Mouse (Mus musculus): ENCODE data around the gene Ltn1. TPM values are rescaled to one million over a fixed set of nuclear protein-coding genes. Genes with fewer than 3 reads are reported as not detected.

Ltn1 gene
- total RNA-seq (2021) = 33.6 and 35.7 TPM in 2 replicates
- long read RNA-seq, experiment 1, full-length matches to known transcripts = 4 of 11 reads
- long read RNA-seq, experiment 1, partial matches to known transcripts = 3 of 11 reads
- long read RNA-seq, experiment 1, other reads (novel, unspliced or antisense) = 4 of 11 reads
- long read RNA-seq, experiment 2, full-length matches to known transcripts = 8 of 13 reads
- long read RNA-seq, experiment 2, partial matches to known transcripts = 3 of 13 reads
- long read RNA-seq, experiment 2, other reads (novel, unspliced or antisense) = 2 of 13 reads

GRCm38 (mm10) chr16:87432033-87432814 lies at the start of gene Ltn1:
Ltn1 (minus strand) TSS chr16:87432612.
- DNase-seq = peak; percentile 99

GRCm38 (mm10) chr16:87470579-87470978 lies 38.2 kb upstream of the Ltn1 start:
- DNase-seq = no peak

GRCm38 (mm10) chr16:87458752-87459151 lies 26.3 kb upstream of the Ltn1 start:
- no peak for DNase-seq

- no peak for DNase-seq
These were observed 22.8 kb upstream of the Ltn1 start for GRCm38 (mm10) chr16:87455180-87455611.

GRCm38 (mm10) chr16:87454419-87455179 lies 22.2 kb upstream of the Ltn1 start, which contains the start of gene Usp16:
Usp16 (plus strand) TSS chr16:87454703.
- peak; percentile 97 for DNase-seq

- no peak for DNase-seq
These were observed 20.8 kb upstream of the Ltn1 start for GRCm38 (mm10) chr16:87453226-87453625.

GRCm38 (mm10) chr16:87445528-87445927 lies 13.1 kb upstream of the Ltn1 start:
- DNase-seq = no peak

- DNase-seq = no peak
These were observed 12.7 kb upstream of the Ltn1 start for GRCm38 (mm10) chr16:87445110-87445509.

- peak; percentile 25 for DNase-seq
These were observed 11.7 kb upstream of the Ltn1 start for GRCm38 (mm10) chr16:87444071-87444470.

GRCm38 (mm10) chr16:87443245-87443644 lies 10.8 kb upstream of the Ltn1 start:
- no peak for DNase-seq

- no peak for DNase-seq
These were observed 9.9 kb upstream of the Ltn1 start for GRCm38 (mm10) chr16:87442291-87442690.

- peak; percentile 22 for DNase-seq
These were observed 8.7 kb upstream of the Ltn1 start for GRCm38 (mm10) chr16:87441089-87441488.

GRCm38 (mm10) chr16:87440184-87440686 lies 7.8 kb upstream of the Ltn1 start, which contains the start of gene Rwdd2b:
Rwdd2b (minus strand) TSS chr16:87440573.
- peak; percentile 96 for DNase-seq

GRCm38 (mm10) chr16:87438697-87439096 lies 6.3 kb upstream of the Ltn1 start:
- no peak for DNase-seq

- no peak for DNase-seq
These were observed 4.7 kb upstream of the Ltn1 start for GRCm38 (mm10) chr16:87437096-87437495.

- DNase-seq = no peak
These were observed 3.2 kb upstream of the Ltn1 start for GRCm38 (mm10) chr16:87435411-87436205.

GRCm38 (mm10) chr16:87434946-87435345 lies 2.5 kb upstream of the Ltn1 start:
- DNase-seq = no peak

GRCm38 (mm10) chr16:87434266-87434665 lies 1.9 kb upstream of the Ltn1 start:
- no peak for DNase-seq

GRCm38 (mm10) chr16:87427516-87427915 lies 4.9 kb downstream of the Ltn1 start:
- DNase-seq = no peak

GRCm38 (mm10) chr16:87420662-87421061 lies 11.8 kb downstream of the Ltn1 start:
- DNase-seq = no peak

GRCm38 (mm10) chr16:87405001-87405400 lies 27.4 kb downstream of the Ltn1 start:
- peak; percentile 36 for DNase-seq
